Mouse (Mus musculus): ENCODE results near the gene Fuca1. TPM values are rescaled to one million over a fixed set of nuclear protein-coding genes. Genes with fewer than 3 reads are reported as not detected.
A peak's percentile ranks its signal among the peaks of the same experiment; 100 is the strongest.

The Fuca1 gene
- polyA plus RNA-seq, 1 experiment, result 172 TPM

- Histone ChIP-seq H3K4me3 (replicated peaks; ENCODE audit: control insufficient read depth, low read depth, low read length) (no peak overlapping the region), H3K27ac (ENCODE audit: control insufficient read depth, insufficient read depth, low read depth, low read length, poor library complexity) (no peak overlapping the region), H3K4me1 (ENCODE audit: control insufficient read depth, insufficient read depth, low read length) (peaks cover 2% of the 10 kb centered on the region; the same call in 1 of the 2 replicates)
- 66% methylated on average over 4 of the region's 4 CpGs for WGBS
- TF ChIP-seq CTCF (IDR thresholded peaks at IDR 0.05; ENCODE audit: control insufficient read depth, insufficient read depth, low read length) (no peak), POLR2A (IDR thresholded peaks at IDR 0.05; ENCODE audit: borderline replicate concordance, control insufficient read depth, low read depth, low read length) (no peak)
These were observed 22.9 kb downstream of the Fuca1 start for GRCm38 (mm10) chr4:135943389-135943788.

GRCm38 (mm10) chr4:135945706-135946105 is 25.2 kb downstream of the Fuca1 start:
- peak overlapping the region; percentile 98 for H3K4me3 ChIP-seq (replicated peaks; ENCODE audit: control insufficient read depth, low read depth, low read length)
- peak overlapping the region; percentile 89 for H3K27ac ChIP-seq (ENCODE audit: control insufficient read depth, insufficient read depth, low read depth, low read length, poor library complexity)
- 51% methylated on average over 10 of the region's 10 CpGs for WGBS
- TF ChIP-seq POLR2A (IDR thresholded peaks at IDR 0.05; ENCODE audit: borderline replicate concordance, control insufficient read depth, low read depth, low read length), result no peak
- TF ChIP-seq CTCF (IDR thresholded peaks at IDR 0.05; ENCODE audit: control insufficient read depth, insufficient read depth, low read length), result no peak
- H3K4me1 ChIP-seq (ENCODE audit: control insufficient read depth, insufficient read depth, low read length), result peaks cover 2% of the 10 kb centered on the region; the same call in 1 of the 2 replicates

GRCm38 (mm10) chr4:135946278-135946658 is 25.7 kb downstream of the Fuca1 start, which contains the start of gene Hmgcl:
Hmgcl (plus strand) TSS chr4:135946448.
- TF ChIP-seq CTCF (IDR thresholded peaks at IDR 0.05; ENCODE audit: control insufficient read depth, insufficient read depth, low read length) (no peak), POLR2A (IDR thresholded peaks at IDR 0.05; ENCODE audit: borderline replicate concordance, control insufficient read depth, low read depth, low read length) (peak; percentile 96)
- H3K27ac ChIP-seq (ENCODE audit: control insufficient read depth, insufficient read depth, low read depth, low read length, poor library complexity), result peak within 1 kb of the TSS; percentile 89
- peak within 1 kb of the TSS; percentile 98 for H3K4me3 ChIP-seq (replicated peaks; ENCODE audit: control insufficient read depth, low read depth, low read length)
- peaks cover 2% of the 10 kb centered on the region; the same call in 1 of the 2 replicates for H3K4me1 ChIP-seq (ENCODE audit: control insufficient read depth, insufficient read depth, low read length)
- WGBS, result under 1% methylated on average over 23 of the region's 23 CpGs

DNA sequence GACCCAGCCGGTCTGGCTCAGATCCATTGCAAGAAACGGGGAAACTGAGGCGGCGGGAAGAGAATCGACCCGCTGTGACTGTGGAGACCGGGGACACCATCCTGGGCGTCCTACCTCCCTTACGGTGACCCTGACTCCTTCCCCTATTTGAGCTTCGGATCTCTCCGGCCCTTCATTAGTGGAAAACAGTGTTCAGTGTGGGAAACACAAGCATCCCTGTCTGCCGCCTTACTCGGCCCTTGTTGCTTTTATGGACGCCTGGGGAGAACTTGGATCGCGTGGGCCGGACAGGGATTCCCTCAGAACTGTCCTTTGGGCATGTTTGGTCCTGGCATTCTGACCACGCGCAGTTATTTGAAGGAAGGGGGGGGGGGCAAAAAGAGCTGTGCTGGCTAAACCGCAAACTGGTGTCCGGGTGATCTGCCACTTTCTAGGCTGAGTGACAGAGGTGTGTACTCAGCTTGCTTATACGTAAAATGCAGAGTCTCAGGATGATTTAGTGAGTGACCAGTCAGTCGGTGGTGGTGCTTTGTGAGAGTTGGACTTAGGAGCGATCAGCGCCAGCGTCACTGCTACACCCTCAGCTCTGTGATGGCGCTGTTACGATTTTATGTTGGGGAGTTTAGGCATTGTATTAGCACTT is 26.2 kb downstream of the Fuca1 start:
- H3K4me3 ChIP-seq (replicated peaks; ENCODE audit: control insufficient read depth, low read depth, low read length), result peak overlapping the region; percentile 98
- under 1% methylated on average over 28 of the region's 28 CpGs for WGBS
- H3K4me1 ChIP-seq (ENCODE audit: control insufficient read depth, insufficient read depth, low read length), result peaks cover 2% of the 10 kb centered on the region; the same call in 1 of the 2 replicates
- peak overlapping the region; percentile 89 for H3K27ac ChIP-seq (ENCODE audit: control insufficient read depth, insufficient read depth, low read depth, low read length, poor library complexity)
- TF ChIP-seq CTCF (IDR thresholded peaks at IDR 0.05; ENCODE audit: control insufficient read depth, insufficient read depth, low read length) (no peak), POLR2A (IDR thresholded peaks at IDR 0.05; ENCODE audit: borderline replicate concordance, control insufficient read depth, low read depth, low read length) (no peak)

DNA sequence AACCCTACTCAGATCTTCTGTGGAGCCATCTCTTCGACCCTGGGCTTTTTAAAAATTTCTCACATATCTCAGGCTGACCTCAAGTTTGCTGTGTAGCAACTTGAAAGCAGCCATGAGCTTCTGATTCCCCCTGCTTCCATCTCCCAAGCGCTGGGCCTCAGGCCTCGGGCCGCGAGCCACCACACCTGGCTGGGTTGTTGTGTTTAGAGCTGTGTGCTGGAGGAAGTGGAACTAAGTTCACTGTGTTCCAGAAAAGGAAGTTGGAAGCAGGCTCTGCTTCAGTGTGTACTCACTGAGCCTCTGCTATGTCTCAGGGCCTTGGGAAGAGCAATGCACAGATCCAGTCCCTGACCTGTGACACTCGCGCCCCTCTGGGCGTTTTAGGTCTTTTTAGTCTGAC is 27.6 kb downstream of the Fuca1 start:
- TF ChIP-seq CTCF (IDR thresholded peaks at IDR 0.05; ENCODE audit: control insufficient read depth, insufficient read depth, low read length) (no peak), POLR2A (IDR thresholded peaks at IDR 0.05; ENCODE audit: borderline replicate concordance, control insufficient read depth, low read depth, low read length) (no peak)
- H3K4me1 ChIP-seq (ENCODE audit: control insufficient read depth, insufficient read depth, low read length), result peaks cover 2% of the 10 kb centered on the region; the same call in 1 of the 2 replicates
- peak overlapping the region; percentile 47; the same call in 1 of the 2 replicates for H3K27ac ChIP-seq (ENCODE audit: control insufficient read depth, insufficient read depth, low read depth, low read length, poor library complexity)
- H3K4me3 ChIP-seq (replicated peaks; ENCODE audit: control insufficient read depth, low read depth, low read length), result peak overlapping the region; percentile 23
- WGBS, result 59% methylated on average over 8 of the region's 8 CpGs

GRCm38 (mm10) chr4:135949475-135949874 is 28.9 kb downstream of the Fuca1 start:
- 82% methylated on average over 10 of the region's 10 CpGs for WGBS
- no peak overlapping the region for H3K4me3 ChIP-seq (replicated peaks; ENCODE audit: control insufficient read depth, low read depth, low read length)
- no peak for TF ChIP-seq POLR2A (IDR thresholded peaks at IDR 0.05; ENCODE audit: borderline replicate concordance, control insufficient read depth, low read depth, low read length)
- no peak for TF ChIP-seq CTCF (IDR thresholded peaks at IDR 0.05; ENCODE audit: control insufficient read depth, insufficient read depth, low read length)
- no peak overlapping the region for H3K27ac ChIP-seq (ENCODE audit: control insufficient read depth, insufficient read depth, low read depth, low read length, poor library complexity)
- H3K4me1 ChIP-seq (ENCODE audit: control insufficient read depth, insufficient read depth, low read length), result peaks cover 2% of the 10 kb centered on the region; the same call in 1 of the 2 replicates

- WGBS, result 73% methylated on average over 6 of the region's 6 CpGs
- Histone ChIP-seq H3K4me3 (replicated peaks; ENCODE audit: control insufficient read depth, low read depth, low read length) (no peak overlapping the region), H3K4me1 (ENCODE audit: control insufficient read depth, insufficient read depth, low read length) (peaks cover 2% of the 10 kb centered on the region; the same call in 1 of the 2 replicates), H3K27ac (ENCODE audit: control insufficient read depth, insufficient read depth, low read depth, low read length, poor library complexity) (no peak overlapping the region)
- TF ChIP-seq CTCF (IDR thresholded peaks at IDR 0.05; ENCODE audit: control insufficient read depth, insufficient read depth, low read length) (no peak), POLR2A (IDR thresholded peaks at IDR 0.05; ENCODE audit: borderline replicate concordance, control insufficient read depth, low read depth, low read length) (no peak)
These were observed 29.4 kb downstream of the Fuca1 start for GRCm38 (mm10) chr4:135949911-135950310.

DNA sequence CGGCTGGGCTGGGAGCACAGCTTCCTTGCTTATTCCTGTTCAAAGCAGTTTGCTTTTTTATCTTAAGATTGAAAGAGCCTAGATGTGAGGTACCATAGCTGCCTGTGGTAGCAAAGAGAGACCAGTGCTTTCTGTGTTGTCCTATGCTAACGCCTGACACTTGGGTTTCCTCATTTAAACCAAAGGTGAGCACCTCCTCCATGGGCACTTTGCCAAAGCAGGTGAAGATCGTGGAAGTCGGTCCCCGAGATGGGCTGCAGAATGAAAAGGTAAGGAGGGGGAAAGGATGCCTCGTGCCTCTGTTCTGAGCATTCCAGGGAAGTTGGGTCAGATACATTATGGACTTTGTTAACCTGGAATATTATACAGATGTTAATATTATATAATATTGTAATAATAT is 29.8 kb downstream of the Fuca1 start:
- Histone ChIP-seq H3K27ac (ENCODE audit: control insufficient read depth, insufficient read depth, low read depth, low read length, poor library complexity) (no peak overlapping the region), H3K4me3 (replicated peaks; ENCODE audit: control insufficient read depth, low read depth, low read length) (no peak overlapping the region), H3K4me1 (ENCODE audit: control insufficient read depth, insufficient read depth, low read length) (peaks cover 2% of the 10 kb centered on the region; the same call in 1 of the 2 replicates)
- TF ChIP-seq CTCF (IDR thresholded peaks at IDR 0.05; ENCODE audit: control insufficient read depth, insufficient read depth, low read length) (no peak), POLR2A (IDR thresholded peaks at IDR 0.05; ENCODE audit: borderline replicate concordance, control insufficient read depth, low read depth, low read length) (no peak)
- WGBS, result 91% methylated on average over 6 of the region's 6 CpGs

Data from bone marrow, adult 2 months (tissue).